Mouse (Mus musculus) urinary bladder, postnatal 36 days (tissue): ENCODE results near the gene Fpr-rs6.

Experiments
- DNase-seq, 2 experiments: peaks; one replicate each; pipeline ENCODE4 v3.0.0; 2022; ENCODE audit warnings: low spot score in 2 of 2, mixed read lengths in 1 of 2

Gene Fpr-rs6

DNA sequence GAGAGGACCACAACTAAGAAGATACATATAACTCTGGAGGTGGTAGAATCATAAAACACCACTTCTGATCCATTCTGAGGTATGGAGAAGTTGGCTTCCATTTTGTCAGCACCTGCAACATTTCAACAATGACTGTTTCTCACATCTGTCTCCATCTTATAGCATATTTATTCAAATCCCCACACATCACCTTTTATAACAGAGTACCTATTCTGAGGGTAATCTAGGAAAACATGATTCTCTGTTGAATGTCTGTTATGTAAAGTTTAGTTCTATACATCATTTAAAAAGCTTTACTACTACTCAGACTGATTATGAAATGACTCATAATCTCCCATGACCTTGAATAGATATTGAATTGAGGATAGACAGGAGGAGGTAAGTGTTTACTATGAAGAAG lies at the start of gene Fpr-rs6:
Fpr-rs6 (minus strand) TSS at position 101 of the 400 bp plus-strand sequence.
- no peak for DNase-seq
